Mouse (Mus musculus) brain, embryonic 14.5 days (tissue): ENCODE measurements around the gene Tmub1.

Experiments
- CTCF ChIP-seq: fragments of 200-500 bp; IDR thresholded peaks from 2 replicates; pipeline ENCODE4 v1.5.1; 2012; ENCODE audit warnings: inconsistent platforms, mild to moderate bottlenecking, moderate library complexity, borderline replicate concordance; ENCODE audit not compliant: insufficient read depth, insufficient read length; ENCODE audit errors: extremely low read depth
- POLR2A ChIP-seq: fragments of 200-500 bp; IDR thresholded peaks from 2 replicates; pipeline ENCODE4 v1.6.1; 2012; ENCODE audit warnings: mild to moderate bottlenecking, inconsistent platforms, borderline replicate concordance; ENCODE audit not compliant: poor library complexity, insufficient read depth, insufficient read length, severe bottlenecking; ENCODE audit errors: extremely low read depth

- no peak for TF ChIP-seq CTCF
- no peak for TF ChIP-seq POLR2A
Measured at GRCm38 (mm10) chr5:24441187-24441586, 6.5 kb downstream of the Tmub1 start.
